Mouse (Mus musculus) hindbrain, embryonic 12.5 days (tissue): ENCODE results near the gene Ndufa6. TPM values are rescaled to one million over a fixed set of nuclear protein-coding genes. Genes with fewer than 3 reads are reported as not detected.
A peak's percentile ranks its signal among the peaks of the same experiment; 100 is the strongest.

Experiments used
- ATAC-seq: fragments of 200-750 bp; cut with Nextera tagmentation; 2 replicates; pipeline ENCODE4 v1.8.0; 2017; ENCODE audit warnings: moderate TSS enrichment; ENCODE audit not compliant: low FRiP score
- H3K27ac ChIP-seq: fragments of 300-500 bp; sonication (generic); 2 replicates; pipeline ENCODE4 v1.5.1; 2016; ENCODE audit warnings: mild to moderate bottlenecking
- H3K27me3 ChIP-seq: fragments of 300-500 bp; sonication (generic); 2 replicates; pipeline ENCODE4 v1.6.1; 2016; ENCODE audit warnings: mild to moderate bottlenecking
- H3K36me3 ChIP-seq: fragments of 300-500 bp; sonication (generic); 2 replicates; pipeline ENCODE4 v1.6.1; 2016; ENCODE audit warnings: mild to moderate bottlenecking
- H3K4me1 ChIP-seq: fragments of 300-500 bp; sonication (generic); 2 replicates; pipeline ENCODE4 v1.6.1; 2016
- H3K4me2 ChIP-seq: fragments of 300-500 bp; sonication (generic); replicated peaks from 2 replicates; pipeline ENCODE4 v1.6.1; 2016; ENCODE audit warnings: mild to moderate bottlenecking
- H3K4me3 ChIP-seq: fragments of 300-500 bp; sonication (generic); 2 replicates; pipeline ENCODE4 v1.5.1; 2016; ENCODE audit warnings: mild to moderate bottlenecking
- H3K9ac ChIP-seq: fragments of 300-500 bp; sonication (generic); 2 replicates; pipeline ENCODE4 v1.6.1; 2016; ENCODE audit warnings: mild to moderate bottlenecking, moderate library complexity
- H3K9me3 ChIP-seq: fragments of 300-500 bp; sonication (generic); replicated peaks from 2 replicates; pipeline ENCODE4 v1.6.1; 2016; ENCODE audit warnings: mild to moderate bottlenecking
- WGBS: fragments of 180-500 bp; shearing (Covaris S2); methylation state at CpG from one replicate; pipeline ENCODE4 v1.1.7; 2016; 5-methylcytosine and 5-hydroxymethylcytosine counted together
- microRNA-seq: library from miRNA; unstranded; fragments of <30 nt; microRNA quantifications from one replicate; pipeline ENCODE4, GENCODE M21; 2017
- polyA plus RNA-seq: library from polyadenylated mRNA; unstranded; fragments of >200 nt; fragmentation: Nextera tagmentation; extraction: Ambion mirVana; gene quantifications from 2 replicates; pipeline ENCODE4 v1.2.1, GENCODE M21; 2016

Gene Ndufa6
- polyA plus RNA-seq, 1 experiment from 2014 or later, result 295 TPM

GRCm38 (mm10) chr15:82338593-82339112 is 15.5 kb downstream of the Ndufa6 start, which contains the start of the genes Naga, Pheta2 and Smdt1:
Gene Naga, minus strand, starts transcription at chr15:82338925.
Gene Pheta2, plus strand, starts transcription at chr15:82338942.
Gene Smdt1, plus strand, starts transcription at chr15:82338959.
- Histone ChIP-seq H3K9me3 (no peaks in the 10 kb centered on the region), H3K36me3 (peaks cover 23% of the 10 kb centered on the region), H3K4me2 (peak within 1 kb of the TSS; percentile 62), H3K4me1 (peaks cover 30% of the 10 kb centered on the region), H3K9ac (peak within 1 kb of the TSS; percentile 63), H3K27me3 (peaks cover 23% of the 10 kb centered on the region), H3K27ac (peak within 1 kb of the TSS; percentile 46), H3K4me3 (peak within 1 kb of the TSS; percentile 45)
- under 1% methylated on average over 41 of the region's 41 CpGs for WGBS
- peak; percentile 91 for ATAC-seq

GRCm38 (mm10) chr15:82337875-82338274 is 16.2 kb downstream of the Ndufa6 start:
- Histone ChIP-seq H3K9ac (peak overlapping the region; percentile 63), H3K4me2 (peak overlapping the region; percentile 62), H3K36me3 (peaks cover 23% of the 10 kb centered on the region), H3K27ac (no peak overlapping the region), H3K9me3 (no peaks in the 10 kb centered on the region), H3K4me1 (peaks cover 30% of the 10 kb centered on the region), H3K27me3 (peaks cover 23% of the 10 kb centered on the region), H3K4me3 (peak overlapping the region; percentile 45)
- WGBS, result 44% methylated on average over 4 of the region's 4 CpGs
- no peak for ATAC-seq

GRCm38 (mm10) chr15:82336629-82337028 is 17.5 kb downstream of the Ndufa6 start:
- Histone ChIP-seq H3K27ac (no peak overlapping the region), H3K9me3 (no peaks in the 10 kb centered on the region), H3K4me3 (no peak overlapping the region), H3K4me1 (peaks cover 30% of the 10 kb centered on the region), H3K9ac (0 out of 2 replicates have a peak overlapping the region, but pooled peaks have one; percentile 19), H3K4me2 (no peak overlapping the region), H3K27me3 (peaks cover 20% of the 10 kb centered on the region), H3K36me3 (peaks cover 31% of the 10 kb centered on the region)
- 67% methylated on average over 12 of the region's 12 CpGs for WGBS
- ATAC-seq, result no peak

GRCm38 (mm10) chr15:82335194-82335593 is 18.9 kb downstream of the Ndufa6 start:
- WGBS, result 98% methylated on average over 4 of the region's 4 CpGs
- H3K9ac ChIP-seq, result no peak overlapping the region
- ATAC-seq, result no peak
- H3K36me3 ChIP-seq, result peaks cover 31% of the 10 kb centered on the region
- H3K4me3 ChIP-seq, result no peak overlapping the region
- H3K9me3 ChIP-seq, result no peaks in the 10 kb centered on the region
- H3K27ac ChIP-seq, result no peak overlapping the region
- H3K4me1 ChIP-seq, result peaks cover 20% of the 10 kb centered on the region
- H3K4me2 ChIP-seq, result no peak overlapping the region
- H3K27me3 ChIP-seq, result peaks cover 8% of the 10 kb centered on the region

- 0 out of 2 replicates have a peak, but pooled peaks cover 2% of the 10 kb centered on the region for H3K4me1 ChIP-seq
- H3K9me3 ChIP-seq, result no peaks in the 10 kb centered on the region
- no peak overlapping the region for H3K9ac ChIP-seq
- WGBS, result 68% methylated on average over 2 of the region's 2 CpGs
- H3K27ac ChIP-seq, result no peak overlapping the region
- H3K4me3 ChIP-seq, result no peak overlapping the region
- H3K36me3 ChIP-seq, result peaks cover 10% of the 10 kb centered on the region
- H3K4me2 ChIP-seq, result no peak overlapping the region
- ATAC-seq, result no peak
- no peaks in the 10 kb centered on the region for H3K27me3 ChIP-seq
Measured at GRCm38 (mm10) chr15:82325382-82325781, 28.7 kb downstream of the Ndufa6 start.

- Histone ChIP-seq H3K4me2 (no peak overlapping the region), H3K4me1 (0 out of 2 replicates have a peak, but pooled peaks cover 2% of the 10 kb centered on the region), H3K9me3 (no peaks in the 10 kb centered on the region), H3K27me3 (no peaks in the 10 kb centered on the region), H3K9ac (no peak overlapping the region), H3K36me3 (no peaks in the 10 kb centered on the region), H3K4me3 (no peak overlapping the region), H3K27ac (no peak overlapping the region)
- WGBS, result 78% methylated on average over 8 of the region's 8 CpGs
- ATAC-seq, result no peak
Measured at GRCm38 (mm10) chr15:82322195-82322594, 31.9 kb downstream of the Ndufa6 start.

GRCm38 (mm10) chr15:82319613-82320012 is 34.5 kb downstream of the Ndufa6 start:
- WGBS, result 84% methylated on average over 1 of the region's 1 CpGs
- no peak overlapping the region for H3K4me3 ChIP-seq
- no peaks in the 10 kb centered on the region for H3K9me3 ChIP-seq
- no peak overlapping the region for H3K27ac ChIP-seq
- H3K36me3 ChIP-seq, result no peaks in the 10 kb centered on the region
- H3K27me3 ChIP-seq, result no peaks in the 10 kb centered on the region
- H3K4me2 ChIP-seq, result no peak overlapping the region
- H3K9ac ChIP-seq, result no peak overlapping the region
- ATAC-seq, result no peak
- 0 out of 2 replicates have a peak, but pooled peaks cover 2% of the 10 kb centered on the region for H3K4me1 ChIP-seq

- Histone ChIP-seq H3K4me2 (no peak overlapping the region), H3K27me3 (no peaks in the 10 kb centered on the region), H3K36me3 (no peaks in the 10 kb centered on the region), H3K27ac (no peak overlapping the region), H3K9ac (no peak overlapping the region), H3K4me1 (no peaks in the 10 kb centered on the region), H3K9me3 (no peaks in the 10 kb centered on the region), H3K4me3 (no peak overlapping the region)
- 86% methylated on average over 6 of the region's 6 CpGs for WGBS
- ATAC-seq, result no peak
Measured at GRCm38 (mm10) chr15:82317839-82318238, 36.3 kb downstream of the Ndufa6 start.

GRCm38 (mm10) chr15:82308416-82308815 is 45.7 kb downstream of the Ndufa6 start:
- Histone ChIP-seq H3K9me3 (no peaks in the 10 kb centered on the region), H3K9ac (no peak overlapping the region), H3K4me1 (no peaks in the 10 kb centered on the region), H3K4me2 (no peak overlapping the region), H3K27ac (no peak overlapping the region), H3K4me3 (no peak overlapping the region), H3K36me3 (no peaks in the 10 kb centered on the region), H3K27me3 (no peaks in the 10 kb centered on the region)
- 83% methylated on average over 3 of the region's 3 CpGs for WGBS
- ATAC-seq, result no peak

GRCm38 (mm10) chr15:82307107-82307506 is 47.0 kb downstream of the Ndufa6 start:
- H3K27me3 ChIP-seq, result no peaks in the 10 kb centered on the region
- no peak overlapping the region for H3K4me2 ChIP-seq
- WGBS, result 76% methylated on average over 3 of the region's 3 CpGs
- H3K9ac ChIP-seq, result no peak overlapping the region
- H3K27ac ChIP-seq, result no peak overlapping the region
- ATAC-seq, result no peak
- no peak overlapping the region for H3K4me3 ChIP-seq
- H3K4me1 ChIP-seq, result no peaks in the 10 kb centered on the region
- no peaks in the 10 kb centered on the region for H3K36me3 ChIP-seq
- no peaks in the 10 kb centered on the region for H3K9me3 ChIP-seq

Small RNA genes lying within 50 kb of the gene (microRNA-seq; reads per million reads assigned to microRNA genes)
- not detected for gene Mir7684

Other genes starting within 250 kb of the Ndufa6 start
- gene Ccdc134, start 226.4 kb downstream of the Ndufa6 start, polyA plus RNA-seq, result 17.0 and 17.1 TPM in 2 replicates
- gene Srebf2, start 207.1 kb downstream of the Ndufa6 start, polyA plus RNA-seq, result 230 and 244 TPM in 2 replicates
- 1.6 and 1.7 TPM in 2 replicates for gene Shisa8, start 141.5 kb downstream of the Ndufa6 start, polyA plus RNA-seq
- 0.18 and 0.34 TPM in 2 replicates for gene Tnfrsf13c, start 130.0 kb downstream of the Ndufa6 start, polyA plus RNA-seq
- gene Cenpm, start 109.6 kb downstream of the Ndufa6 start, polyA plus RNA-seq, result 51.1 and 51.4 TPM in 2 replicates
- gene 1500009C09Rik, start 101.9 kb downstream of the Ndufa6 start, polyA plus RNA-seq, result 1.3 and 1.6 TPM in 2 replicates
- 234 and 254 TPM in 2 replicates for gene Sept3, start 79.4 kb downstream of the Ndufa6 start, polyA plus RNA-seq
- gene Wbp2nl, start 55.4 kb downstream of the Ndufa6 start, polyA plus RNA-seq, result not detected in 2 replicates
- 26.7 and 29.7 TPM in 2 replicates for gene Naga, start 15.4 kb downstream of the Ndufa6 start, polyA plus RNA-seq
- gene Pheta2, start 15.4 kb downstream of the Ndufa6 start, polyA plus RNA-seq, result 5.3 and 6.2 TPM in 2 replicates
- 250 and 259 TPM in 2 replicates for gene Smdt1, start 15.4 kb downstream of the Ndufa6 start, polyA plus RNA-seq
- gene Cyp2d22, start 25.9 kb upstream of the Ndufa6 start, polyA plus RNA-seq, result 4.0 and 4.8 TPM in 2 replicates
- gene Cyp2d11, start 39.7 kb upstream of the Ndufa6 start, polyA plus RNA-seq, result not detected in 2 replicates
- gene Cyp2d10, start 52.9 kb upstream of the Ndufa6 start, polyA plus RNA-seq, result not detected in 2 replicates
- not detected in 2 replicates for gene Cyp2d9, start 79.1 kb upstream of the Ndufa6 start, polyA plus RNA-seq
- not detected in 2 replicates for gene Cyp2d12, start 200.8 kb upstream of the Ndufa6 start, polyA plus RNA-seq